Mouse (Mus musculus): ENCODE results near the gene Slc38a8. TPM values are rescaled to one million over a fixed set of nuclear protein-coding genes. Genes with fewer than 3 reads are reported as not detected.

Slc38a8 gene
- polyA plus RNA-seq, 1 experiment = not detected

DNA sequence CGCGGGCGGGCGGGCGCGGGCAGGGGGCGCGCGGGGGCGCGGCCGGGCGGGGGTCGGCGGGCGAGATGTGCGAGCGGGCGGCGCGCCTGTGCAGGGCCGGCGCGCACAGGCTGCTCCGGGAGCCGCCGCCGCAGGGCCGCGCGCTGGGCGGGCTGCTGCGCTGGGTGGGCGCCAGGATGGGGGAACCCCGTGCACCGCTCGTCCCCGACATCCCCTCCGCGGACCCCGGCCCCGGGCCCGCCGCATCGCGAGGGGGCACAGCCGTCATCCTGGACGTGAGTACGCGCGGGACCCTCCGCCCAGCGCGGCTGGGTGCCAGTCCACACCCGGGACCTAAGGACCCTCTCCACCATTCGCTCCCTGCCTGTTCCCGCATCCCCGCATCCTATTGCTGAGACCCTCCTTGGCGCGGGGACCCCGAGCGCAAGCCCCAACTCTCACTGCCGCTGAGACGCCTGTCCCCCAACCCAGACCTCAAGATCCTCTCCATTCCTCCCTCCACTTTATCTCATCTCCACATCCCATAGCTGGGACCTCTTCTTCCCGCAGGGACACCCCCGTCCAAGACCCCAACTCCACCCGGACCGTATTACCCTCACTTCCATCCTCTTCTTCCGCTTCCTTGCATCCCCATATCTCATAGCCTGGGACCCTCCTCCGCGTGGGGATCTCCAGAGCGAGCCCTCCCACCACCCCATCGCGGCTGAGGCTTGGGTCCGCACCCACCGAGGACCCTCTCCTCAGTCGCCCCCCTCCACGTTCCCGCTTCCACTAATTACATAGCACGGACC, 54.3 kb downstream of the Slc38a8 start:
- no peaks in the 10 kb centered on the region for H3K4me1 ChIP-seq (ENCODE audit: control insufficient read depth)
- peaks cover 48% of the 10 kb centered on the region for H3K27me3 ChIP-seq (ENCODE audit: control insufficient read depth)
- H3K4me3 ChIP-seq (replicated peaks) = no peak overlapping the region
- TF ChIP-seq TAL1 (IDR thresholded peaks at IDR 0.05; ENCODE audit: low read length) (no peak), GATA1 (IDR thresholded peaks at IDR 0.05; ENCODE audit: low read length) (no peak)
- no peaks in the 10 kb centered on the region for H3K9me3 ChIP-seq (ENCODE audit: control insufficient read depth, low read length)
- peaks cover 20% of the 10 kb centered on the region; the same call in 1 of the 2 replicates for H3K36me3 ChIP-seq (ENCODE audit: control insufficient read depth)

DNA sequence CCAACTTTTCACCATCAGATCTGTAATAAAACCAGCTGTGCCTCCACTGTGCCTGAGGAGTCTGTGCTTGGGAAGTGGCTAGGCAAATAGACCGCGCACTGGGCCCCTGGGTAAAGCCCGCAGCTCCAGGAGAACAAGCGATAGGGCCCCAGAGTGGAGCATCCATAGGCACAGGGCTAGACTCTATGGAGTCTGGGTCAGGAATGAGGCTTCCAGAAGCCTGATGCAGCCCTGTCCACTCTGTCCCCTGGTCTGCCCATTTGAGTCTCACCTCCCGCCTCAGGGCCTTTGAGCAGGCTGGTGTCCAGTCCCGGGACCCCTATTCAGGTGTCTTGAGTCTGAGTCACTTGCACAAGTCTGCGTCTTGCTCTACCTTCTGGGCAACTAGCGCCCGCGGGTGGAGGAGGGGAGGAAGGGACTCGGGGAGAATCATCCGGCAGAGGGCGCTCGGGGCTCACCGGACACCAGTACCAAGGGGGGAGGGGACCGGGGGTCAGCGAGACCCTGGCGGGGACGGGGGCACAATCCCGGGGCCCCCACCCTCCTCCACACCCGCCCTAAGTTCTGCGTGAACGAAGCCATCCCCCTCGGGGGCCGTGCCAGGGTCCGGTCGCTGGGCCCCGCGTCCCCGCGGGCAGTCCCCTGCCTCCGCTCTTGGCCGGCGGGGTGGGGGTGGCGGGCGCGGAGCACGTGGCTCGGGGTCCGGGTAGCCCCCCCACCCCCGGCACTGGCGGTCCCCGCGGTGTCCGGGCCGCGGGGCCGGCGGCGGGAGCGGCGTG, 55.1 kb downstream of the Slc38a8 start, which contains the start of gene Necab2:
Necab2 (plus strand) TSS at position 509 of the 779 bp plus-strand sequence.
- Histone ChIP-seq H3K4me1 (ENCODE audit: control insufficient read depth) (no peaks in the 10 kb centered on the region), H3K4me3 (replicated peaks) (no peak within 1 kb of the TSS), H3K36me3 (ENCODE audit: control insufficient read depth) (peaks cover 26% of the 10 kb centered on the region; the same call in 1 of the 2 replicates), H3K9me3 (ENCODE audit: control insufficient read depth, low read length) (no peaks in the 10 kb centered on the region), H3K27me3 (ENCODE audit: control insufficient read depth) (peaks cover 48% of the 10 kb centered on the region)
- no peak for TF ChIP-seq GATA1 (IDR thresholded peaks at IDR 0.05; ENCODE audit: low read length)
- TF ChIP-seq TAL1 (IDR thresholded peaks at IDR 0.05; ENCODE audit: low read length) = no peak

DNA sequence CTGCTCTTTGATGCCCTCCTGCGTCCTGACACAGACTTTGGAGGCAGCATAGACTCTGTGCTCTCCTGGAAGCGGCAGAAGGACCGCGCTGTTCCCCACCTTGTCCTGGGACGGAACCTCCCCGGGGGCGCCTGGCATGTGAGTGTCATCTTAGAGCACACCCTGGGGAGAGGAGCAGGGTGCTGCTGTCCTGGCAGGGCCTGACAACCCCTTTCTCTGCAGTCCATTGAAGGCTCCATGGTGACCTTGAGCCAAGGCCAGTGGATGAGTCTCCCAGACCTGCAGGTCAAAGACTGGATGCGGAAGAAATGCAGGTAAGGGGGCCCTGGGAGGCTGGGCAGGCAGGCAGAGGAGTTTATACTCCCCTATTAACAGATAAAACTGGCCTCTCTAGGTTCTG, 58.5 kb downstream of the Slc38a8 start:
- H3K4me1 ChIP-seq (ENCODE audit: control insufficient read depth) = no peaks in the 10 kb centered on the region

DNA sequence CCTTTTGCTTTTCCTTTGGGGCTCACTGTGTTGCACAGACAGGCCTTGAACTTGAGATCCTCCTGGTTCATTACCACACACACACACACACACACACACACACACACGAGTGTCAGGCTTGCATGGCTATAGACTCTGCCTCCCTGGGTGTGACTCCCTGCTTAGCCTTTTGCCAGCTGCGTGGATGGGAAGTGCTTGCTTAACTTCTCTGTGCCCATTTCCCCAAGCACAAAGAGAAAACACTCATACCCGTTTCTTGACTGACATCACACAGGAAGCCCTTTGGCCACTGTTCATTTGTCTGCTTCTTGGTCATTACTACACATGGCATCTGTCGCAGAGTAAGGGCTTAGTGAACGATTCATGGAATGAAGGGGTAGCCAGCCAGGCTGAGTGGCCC, 59.5 kb downstream of the Slc38a8 start:
- TF ChIP-seq GATA1 (IDR thresholded peaks at IDR 0.05; ENCODE audit: low read length) (no peak), TAL1 (IDR thresholded peaks at IDR 0.05; ENCODE audit: low read length) (no peak)
- peaks cover 2% of the 10 kb centered on the region for H3K4me1 ChIP-seq (ENCODE audit: control insufficient read depth)
- H3K27me3 ChIP-seq (ENCODE audit: control insufficient read depth) = peaks cover 21% of the 10 kb centered on the region
- peaks cover 26% of the 10 kb centered on the region; the same call in 1 of the 2 replicates for H3K36me3 ChIP-seq (ENCODE audit: control insufficient read depth)
- H3K4me3 ChIP-seq (replicated peaks) = no peak overlapping the region
- no peaks in the 10 kb centered on the region for H3K9me3 ChIP-seq (ENCODE audit: control insufficient read depth, low read length)

More for the DNA sequence above, 58.5 kb downstream of the Slc38a8 start:
- H3K9me3 ChIP-seq (ENCODE audit: control insufficient read depth, low read length) = no peaks in the 10 kb centered on the region
- no peak overlapping the region for H3K4me3 ChIP-seq (replicated peaks)
- peaks cover 26% of the 10 kb centered on the region; the same call in 1 of the 2 replicates for H3K36me3 ChIP-seq (ENCODE audit: control insufficient read depth)
- H3K27me3 ChIP-seq (ENCODE audit: control insufficient read depth) = peaks cover 31% of the 10 kb centered on the region
- no peak for TF ChIP-seq TAL1 (IDR thresholded peaks at IDR 0.05; ENCODE audit: low read length)

DNA sequence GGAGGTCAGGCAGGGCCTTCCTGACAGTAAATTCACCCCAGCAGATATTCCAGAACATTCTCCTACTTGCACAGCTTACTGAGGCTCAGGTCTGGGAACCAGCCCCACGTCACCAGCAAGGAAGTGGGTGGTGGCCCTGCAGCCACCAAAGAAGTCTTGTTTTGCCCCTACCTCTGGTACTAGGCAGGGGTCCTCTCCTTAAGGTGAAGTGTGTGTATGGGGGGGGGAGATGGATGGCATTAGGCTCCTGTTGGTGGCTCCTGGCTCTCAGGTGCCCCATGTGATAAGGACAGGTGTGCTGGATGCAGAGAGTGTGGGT, 60.6 kb downstream of the Slc38a8 start:
- peaks cover 10% of the 10 kb centered on the region for H3K27me3 ChIP-seq (ENCODE audit: control insufficient read depth)
- peaks cover 26% of the 10 kb centered on the region; the same call in 1 of the 2 replicates for H3K36me3 ChIP-seq (ENCODE audit: control insufficient read depth)
- peaks cover 9% of the 10 kb centered on the region for H3K4me1 ChIP-seq (ENCODE audit: control insufficient read depth)
- no peaks in the 10 kb centered on the region for H3K9me3 ChIP-seq (ENCODE audit: control insufficient read depth, low read length)
- TF ChIP-seq GATA1 (IDR thresholded peaks at IDR 0.05; ENCODE audit: low read length) (no peak), TAL1 (IDR thresholded peaks at IDR 0.05; ENCODE audit: low read length) (no peak)
- H3K4me3 ChIP-seq (replicated peaks) = no peak overlapping the region

DNA sequence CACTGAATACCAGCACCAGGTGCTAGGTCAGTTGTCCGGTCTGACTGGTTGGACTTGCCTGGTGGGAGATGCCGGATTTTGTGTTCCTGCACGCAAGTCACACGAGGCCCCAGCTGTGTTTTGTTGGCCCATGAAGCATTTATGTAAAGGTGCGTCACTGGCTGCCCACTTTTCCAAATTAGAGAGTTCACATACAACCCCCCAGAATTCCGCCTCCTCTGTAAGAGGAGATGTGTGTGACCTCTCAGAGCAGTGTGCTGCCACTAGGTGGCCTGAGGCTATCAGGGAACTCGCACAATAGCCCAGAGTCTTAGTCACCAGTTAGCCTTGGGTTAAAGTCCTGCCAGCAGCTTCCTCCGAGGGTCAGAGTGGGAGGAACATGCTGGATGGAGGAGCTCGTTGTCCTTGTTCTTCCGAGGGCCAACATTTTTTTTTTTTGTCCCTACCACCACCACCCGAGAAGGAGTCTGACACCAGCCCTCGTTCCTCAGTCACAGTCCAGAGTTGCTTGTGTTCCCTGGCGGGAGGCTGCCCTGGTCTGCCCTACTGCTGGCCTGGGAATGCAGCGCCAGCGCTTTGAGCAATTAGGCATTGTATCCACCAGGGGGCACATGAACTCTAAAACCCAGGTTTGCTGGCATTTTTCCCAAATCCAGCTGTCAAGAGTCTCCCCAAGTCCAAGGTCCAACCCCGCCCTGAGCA, 61.1 kb downstream of the Slc38a8 start:
- TF ChIP-seq GATA1 (IDR thresholded peaks at IDR 0.05; ENCODE audit: low read length) (no peak), TAL1 (IDR thresholded peaks at IDR 0.05; ENCODE audit: low read length) (no peak)
- peaks cover 5% of the 10 kb centered on the region for H3K27me3 ChIP-seq (ENCODE audit: control insufficient read depth)
- no peak overlapping the region for H3K4me3 ChIP-seq (replicated peaks)
- peaks cover 24% of the 10 kb centered on the region; the same call in 1 of the 2 replicates for H3K36me3 ChIP-seq (ENCODE audit: control insufficient read depth)
- H3K9me3 ChIP-seq (ENCODE audit: control insufficient read depth, low read length) = no peaks in the 10 kb centered on the region
- peaks cover 9% of the 10 kb centered on the region for H3K4me1 ChIP-seq (ENCODE audit: control insufficient read depth)

DNA sequence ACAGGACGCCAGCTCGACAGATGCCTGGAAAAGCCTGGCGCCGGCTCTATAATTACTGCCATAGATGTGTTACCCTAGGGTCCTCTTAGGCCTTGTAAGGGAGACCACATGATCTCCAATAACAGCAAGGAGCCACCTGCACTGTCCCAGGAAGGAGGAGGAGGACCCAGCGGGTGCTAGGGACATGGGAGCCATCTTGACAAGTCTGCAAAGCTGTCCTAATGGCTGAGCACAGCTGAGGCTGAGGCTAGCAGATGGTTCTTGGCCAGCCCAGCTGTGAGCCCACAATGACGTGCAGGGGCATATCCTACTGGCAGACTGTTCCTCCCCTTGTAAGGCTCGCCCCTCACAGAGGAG, 61.6 kb downstream of the Slc38a8 start:
- Histone ChIP-seq H3K27me3 (ENCODE audit: control insufficient read depth) (peaks cover under 1% of the 10 kb centered on the region), H3K9me3 (ENCODE audit: control insufficient read depth, low read length) (no peaks in the 10 kb centered on the region), H3K36me3 (ENCODE audit: control insufficient read depth) (peaks cover 18% of the 10 kb centered on the region; the same call in 1 of the 2 replicates), H3K4me3 (replicated peaks) (no peak overlapping the region), H3K4me1 (ENCODE audit: control insufficient read depth) (peaks cover 9% of the 10 kb centered on the region)
- TF ChIP-seq TAL1 (IDR thresholded peaks at IDR 0.05; ENCODE audit: low read length) (no peak), GATA1 (IDR thresholded peaks at IDR 0.05; ENCODE audit: low read length) (no peak)

DNA sequence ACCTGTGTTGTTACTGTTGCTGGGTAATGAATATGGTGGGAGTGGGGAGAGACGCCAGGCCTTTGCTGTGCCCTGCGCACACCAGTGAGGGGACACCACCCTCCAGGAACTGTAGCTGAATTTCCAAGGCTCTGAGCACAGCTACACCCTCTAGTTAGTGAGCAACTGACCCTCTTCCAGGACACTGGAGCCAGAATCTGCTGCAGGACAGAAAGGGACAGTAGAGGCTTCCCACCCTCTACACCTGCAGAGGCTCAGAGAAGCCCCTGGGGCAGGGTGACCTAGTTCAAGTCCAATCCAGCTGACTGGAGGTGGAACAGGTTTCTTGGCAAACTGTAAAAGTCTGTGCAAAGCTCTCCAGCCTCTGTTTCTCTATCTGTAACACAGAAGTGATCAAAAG, 62.1 kb downstream of the Slc38a8 start:
- H3K27me3 ChIP-seq (ENCODE audit: control insufficient read depth) = no peaks in the 10 kb centered on the region
- peaks cover 9% of the 10 kb centered on the region for H3K4me1 ChIP-seq (ENCODE audit: control insufficient read depth)
- peaks cover 14% of the 10 kb centered on the region; the same call in 1 of the 2 replicates for H3K36me3 ChIP-seq (ENCODE audit: control insufficient read depth)
- TF ChIP-seq GATA1 (IDR thresholded peaks at IDR 0.05; ENCODE audit: low read length) = no peak
- TF ChIP-seq TAL1 (IDR thresholded peaks at IDR 0.05; ENCODE audit: low read length) = no peak
- H3K4me3 ChIP-seq (replicated peaks) = peak overlapping the region; percentile 16
- H3K9me3 ChIP-seq (ENCODE audit: control insufficient read depth, low read length) = no peaks in the 10 kb centered on the region

DNA sequence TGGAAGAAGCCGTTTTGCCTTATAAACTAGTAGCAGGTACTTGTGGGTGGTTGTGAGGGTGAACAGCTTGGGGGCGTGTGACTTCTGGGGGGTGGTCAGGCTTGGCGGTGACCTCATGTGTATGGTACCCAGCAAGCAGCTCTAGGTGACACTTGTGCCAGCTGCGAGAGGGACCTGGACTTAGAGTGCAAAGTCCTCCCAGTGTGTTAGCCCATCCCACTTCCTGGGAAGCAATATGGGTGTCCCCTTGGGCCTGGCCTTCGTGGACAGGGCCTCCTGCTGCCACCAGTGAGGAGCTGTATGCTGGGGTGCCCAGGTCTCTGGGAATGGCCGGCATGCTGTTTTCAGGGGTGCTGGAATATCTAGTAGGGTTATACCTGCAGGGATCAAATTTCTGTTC, 62.6 kb downstream of the Slc38a8 start:
- Histone ChIP-seq H3K27me3 (ENCODE audit: control insufficient read depth) (no peaks in the 10 kb centered on the region), H3K4me3 (replicated peaks) (peak overlapping the region; percentile 19), H3K9me3 (ENCODE audit: control insufficient read depth, low read length) (no peaks in the 10 kb centered on the region), H3K4me1 (ENCODE audit: control insufficient read depth) (peaks cover 9% of the 10 kb centered on the region), H3K36me3 (ENCODE audit: control insufficient read depth) (peaks cover 13% of the 10 kb centered on the region; the same call in 1 of the 2 replicates)
- no peak for TF ChIP-seq GATA1 (IDR thresholded peaks at IDR 0.05; ENCODE audit: low read length)
- no peak for TF ChIP-seq TAL1 (IDR thresholded peaks at IDR 0.05; ENCODE audit: low read length)
